Mouse (Mus musculus) bone marrow macrophage, adult 2 months (primary cell): ENCODE data around the gene Ube2j2.

Source experiments
- CTCF ChIP-seq: IDR thresholded peaks from 2 replicates; pipeline ENCODE4 v1.5.1; 2012; ENCODE audit warnings: low read depth, mild to moderate bottlenecking, low read length, moderate library complexity
- POLR2A ChIP-seq: IDR thresholded peaks from 2 replicates; pipeline ENCODE4 v1.6.1; 2012; ENCODE audit warnings: mild to moderate bottlenecking, low read depth, low read length, borderline replicate concordance

DNA sequence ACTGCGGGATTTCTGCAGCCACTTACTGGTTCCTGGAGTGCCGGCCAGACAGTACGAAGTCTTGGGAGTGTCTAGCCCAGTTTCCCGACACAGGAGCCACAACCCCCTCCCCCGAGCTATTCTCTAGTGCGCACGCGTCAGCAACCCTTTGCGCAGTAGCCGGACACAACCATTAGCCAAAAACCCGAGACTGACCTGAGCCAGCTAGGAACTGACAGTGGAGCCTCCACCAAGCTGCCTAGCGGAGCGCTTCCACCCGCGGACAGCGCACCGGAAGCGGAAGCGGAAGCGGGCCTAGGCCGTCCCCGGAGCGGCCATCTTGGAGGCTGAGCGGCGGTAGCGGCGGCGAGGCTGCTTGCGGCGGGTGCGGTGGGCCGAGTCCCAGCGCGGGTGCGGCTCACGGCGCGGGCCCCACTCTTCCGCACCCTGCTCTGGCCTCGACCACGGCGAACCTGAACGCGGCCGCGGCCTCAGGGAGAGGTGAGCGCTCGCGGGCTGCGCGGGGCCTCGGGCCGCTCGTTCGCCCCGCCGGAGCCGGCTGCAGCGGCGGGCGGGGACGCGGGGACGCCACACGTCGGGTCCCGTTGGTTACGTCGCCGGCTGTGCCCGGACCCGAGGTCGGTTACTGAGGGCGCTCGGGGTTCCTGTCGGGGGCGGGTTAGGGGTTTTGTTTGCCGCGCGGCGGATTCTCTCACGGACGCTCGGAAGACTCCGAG lies at the start of gene Ube2j2:
- no peak for TF ChIP-seq CTCF
- no peak for TF ChIP-seq POLR2A
